Mouse (Mus musculus): ENCODE results near the gene Cpt2.

Cpt2 gene

DNA sequence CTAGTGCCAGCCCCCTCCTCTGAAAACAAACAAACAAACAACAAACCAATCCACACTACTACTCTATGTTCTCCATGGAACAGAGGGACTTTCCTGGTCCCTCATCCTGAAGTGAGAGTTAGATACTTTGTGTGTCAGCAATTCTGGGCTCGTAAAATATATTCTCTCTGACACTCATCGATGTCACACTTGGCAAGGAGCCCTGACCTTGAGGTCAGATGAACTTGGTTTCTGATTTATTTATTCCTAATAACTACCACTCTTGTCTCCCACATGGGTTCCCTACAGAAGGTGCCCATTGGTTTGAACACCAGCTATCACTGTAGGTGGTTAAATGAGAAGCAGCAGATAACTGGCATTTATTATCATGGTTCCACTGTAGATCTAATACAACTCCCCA, 3.1 kb downstream of the Cpt2 start:
- no peak for DNase-seq

DNA sequence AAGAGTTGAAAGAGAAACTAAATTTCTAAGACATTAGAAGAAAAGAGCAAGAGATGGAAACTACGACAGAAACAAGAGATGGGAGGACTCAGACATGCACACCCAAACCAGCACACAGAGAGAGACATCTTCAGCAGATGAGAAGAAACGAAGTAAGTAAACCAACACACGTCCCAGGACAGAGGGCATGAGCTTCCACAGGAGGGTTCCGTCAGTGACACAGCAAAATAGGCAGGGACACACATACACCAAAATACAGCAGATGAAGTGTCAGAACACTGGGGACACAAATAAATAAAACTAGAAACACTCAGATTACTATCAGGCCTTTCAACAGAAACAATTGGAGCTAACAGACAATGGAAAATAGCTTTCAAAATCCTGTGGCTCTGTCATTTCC, 13.4 kb downstream of the Cpt2 start:
- DNase-seq: peak; percentile 29

DNA sequence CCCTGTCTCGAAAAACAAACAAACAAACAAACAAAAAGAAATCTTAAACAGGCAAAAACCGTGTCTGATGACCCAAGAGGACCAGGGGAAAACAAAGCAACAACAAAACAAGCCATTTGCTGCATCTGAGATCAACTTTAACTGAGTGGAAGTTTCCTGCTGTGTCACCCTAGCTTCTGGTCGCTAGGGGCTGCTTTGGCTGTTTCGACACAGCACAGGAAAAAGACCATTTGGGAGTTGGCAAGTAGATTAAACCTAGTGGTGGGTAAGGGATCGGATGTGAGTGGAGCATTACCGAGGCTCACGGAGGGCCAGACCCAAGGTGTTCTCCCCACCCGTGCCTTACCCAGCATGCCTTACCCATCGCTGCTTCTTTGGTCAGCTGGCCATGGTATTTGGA, 16.8 kb downstream of the Cpt2 start:
- no peak for DNase-seq

DNA sequence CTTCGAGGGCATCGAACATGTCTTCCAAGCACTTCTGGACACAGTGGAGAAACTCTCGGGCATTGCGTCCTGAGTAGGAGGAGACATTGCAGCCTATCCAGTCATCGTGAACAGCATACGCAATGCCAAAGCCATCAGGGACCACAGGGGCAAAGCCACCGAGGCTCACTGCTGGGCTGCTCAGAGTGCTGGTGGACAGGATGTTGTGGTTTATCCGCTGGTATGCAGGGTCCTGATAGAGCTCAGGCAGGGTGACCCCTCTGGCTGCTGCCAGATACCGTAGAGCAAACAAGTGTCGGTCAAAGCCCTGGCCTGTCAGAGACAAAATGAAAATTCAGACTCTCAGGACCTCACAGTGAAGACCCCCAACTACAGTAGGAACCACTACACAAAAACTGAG, 19.2 kb downstream of the Cpt2 start:
- no peak for DNase-seq

DNA sequence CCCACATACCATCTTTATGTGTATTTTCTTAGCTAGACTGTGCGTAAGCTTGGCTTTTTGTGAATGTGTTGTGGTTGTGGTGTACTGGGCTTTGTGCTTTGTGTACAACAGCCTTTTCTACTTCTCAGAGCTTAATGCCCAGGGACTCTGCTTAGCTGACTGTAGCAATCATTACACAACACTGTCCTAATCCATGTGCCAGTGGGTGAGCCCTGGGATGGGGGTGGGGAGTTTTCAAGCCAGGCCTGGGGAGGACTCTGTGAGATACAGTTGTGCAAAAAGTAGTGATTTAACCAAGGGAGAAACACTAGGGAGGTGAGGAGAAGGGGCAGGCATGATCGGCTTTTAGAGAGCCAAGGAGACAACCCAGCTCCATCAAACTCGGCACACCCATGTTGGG, 23.2 kb downstream of the Cpt2 start:
- DNase-seq: no peak

DNA sequence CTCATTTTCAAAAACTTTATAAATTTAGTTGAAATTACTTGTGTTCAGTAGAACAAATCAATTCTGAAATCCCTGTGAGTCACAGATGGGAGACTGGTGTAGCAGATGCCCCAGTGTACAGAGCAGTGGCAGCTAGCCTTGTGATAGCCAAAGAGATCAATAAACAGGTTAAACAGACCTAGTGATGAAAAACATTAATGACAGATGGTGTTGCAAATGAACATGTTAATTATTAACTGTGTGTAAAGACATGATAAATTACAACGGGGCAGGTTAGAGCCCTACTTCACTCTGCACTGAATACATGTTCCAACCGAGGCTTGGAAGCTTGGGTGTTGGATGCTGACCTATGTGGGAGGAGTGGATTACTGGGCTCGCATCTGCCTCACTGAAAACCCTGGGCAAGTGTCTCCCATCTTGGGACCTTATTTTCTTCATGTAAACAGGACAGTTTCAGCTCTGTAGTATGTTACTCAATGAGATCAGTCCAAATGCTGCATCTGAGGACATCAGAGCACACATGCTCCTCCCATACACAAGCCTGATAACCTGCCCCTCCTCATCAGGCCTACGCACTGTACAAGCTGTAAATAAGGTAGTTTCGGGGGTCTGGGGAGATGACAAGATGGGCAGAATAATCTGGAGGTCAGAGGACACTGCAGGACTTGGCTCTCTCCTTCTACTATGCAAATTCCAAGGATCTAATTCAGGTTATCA, 24.0 kb downstream of the Cpt2 start:
- DNase-seq: no peak

DNA sequence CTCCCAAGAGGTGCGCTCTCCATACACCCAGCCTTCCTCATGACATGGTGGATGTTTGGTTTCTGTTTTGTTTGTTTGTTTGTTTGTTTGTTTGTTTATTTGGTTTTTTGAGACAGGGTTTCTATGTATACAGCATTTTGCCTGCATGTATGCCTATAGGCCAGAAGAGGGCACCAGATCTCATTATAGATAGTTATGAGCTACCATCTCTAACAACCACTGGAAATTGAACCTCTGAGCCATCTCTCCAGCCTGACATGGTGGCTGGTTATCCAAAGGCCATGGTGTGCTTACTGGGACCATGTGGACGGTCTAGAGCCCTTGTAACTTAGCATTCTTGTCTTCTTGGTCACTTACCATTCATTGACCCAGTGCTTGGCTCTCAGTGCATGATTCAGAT, 30.7 kb downstream of the Cpt2 start:
- peak; percentile 4 for DNase-seq

DNA sequence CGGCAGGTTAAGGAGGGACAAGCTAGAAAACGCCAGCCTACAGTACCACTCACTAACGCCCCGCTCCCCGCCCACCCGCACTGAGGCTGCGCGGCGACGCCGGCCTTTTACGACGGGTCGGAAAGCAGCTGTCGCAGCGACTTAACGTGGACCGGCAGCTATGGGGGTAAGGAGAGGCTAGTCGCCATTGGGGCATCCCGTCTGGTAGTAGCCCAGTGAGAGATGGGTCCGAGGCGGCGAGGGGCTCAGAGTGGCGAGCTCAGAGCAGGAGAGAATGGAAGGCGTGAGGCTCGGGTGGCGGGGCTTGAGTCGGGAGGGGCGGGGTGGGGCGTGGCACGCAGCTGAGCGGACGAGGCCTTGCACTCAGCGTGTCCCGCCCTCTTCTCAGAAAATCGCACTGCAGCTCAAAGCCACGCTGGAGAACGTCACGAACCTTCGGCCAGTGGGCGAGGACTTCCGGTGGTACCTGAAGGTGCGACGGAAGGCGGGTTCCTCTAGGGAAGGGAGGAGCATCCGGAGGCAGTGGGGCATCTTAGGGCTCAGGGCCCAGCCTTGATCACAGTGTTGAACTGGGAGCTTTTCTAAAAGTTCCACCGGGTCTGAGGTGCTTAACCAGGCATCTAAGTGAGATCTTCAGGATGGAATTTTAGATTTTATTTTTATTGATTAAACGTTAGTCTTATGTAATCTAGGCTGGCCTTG, 33.5 kb downstream of the Cpt2 start, which contains the start of gene 0610037L13Rik:
0610037L13Rik (plus strand) TSS at position 83 of the 702 bp plus-strand sequence.
- DNase-seq: peak; percentile 97

DNA sequence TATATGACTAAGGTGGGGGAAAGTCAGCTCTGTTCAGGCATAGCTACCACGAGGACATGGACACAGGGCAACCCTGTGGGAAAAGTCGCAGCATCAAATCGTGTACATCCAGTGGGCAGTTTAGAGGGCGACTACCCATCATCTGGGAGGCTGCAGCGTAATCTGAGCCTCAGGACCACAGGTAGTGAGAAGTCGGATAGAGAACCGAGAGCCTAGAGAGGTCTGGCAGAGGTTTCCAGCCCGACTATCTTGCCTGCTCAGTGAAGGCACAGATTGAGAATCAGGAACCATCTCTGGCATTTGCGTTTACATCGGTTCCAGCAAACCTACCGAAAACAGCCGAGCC, 34.1 kb downstream of the Cpt2 start:
- DNase-seq: no peak

DNA sequence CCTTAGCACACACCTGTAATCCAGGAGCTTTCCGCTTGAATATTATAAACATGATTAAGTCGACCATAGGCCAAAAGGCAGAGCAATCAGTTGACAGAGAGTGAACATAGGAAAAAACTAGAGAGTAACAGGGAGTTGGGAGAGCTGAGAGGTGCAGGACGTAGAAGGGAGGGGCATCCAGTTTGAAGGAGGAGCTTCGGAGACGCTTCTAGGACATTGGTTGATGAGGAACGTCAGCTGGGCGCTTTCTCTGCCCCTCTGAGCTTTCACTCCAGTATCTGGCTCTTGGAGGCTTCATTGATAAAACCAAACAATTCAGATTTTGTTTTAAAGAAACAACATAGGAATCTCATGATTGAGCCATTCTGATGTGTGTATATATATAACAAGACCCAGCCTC, 37.0 kb downstream of the Cpt2 start:
- no peak for DNase-seq

DNA sequence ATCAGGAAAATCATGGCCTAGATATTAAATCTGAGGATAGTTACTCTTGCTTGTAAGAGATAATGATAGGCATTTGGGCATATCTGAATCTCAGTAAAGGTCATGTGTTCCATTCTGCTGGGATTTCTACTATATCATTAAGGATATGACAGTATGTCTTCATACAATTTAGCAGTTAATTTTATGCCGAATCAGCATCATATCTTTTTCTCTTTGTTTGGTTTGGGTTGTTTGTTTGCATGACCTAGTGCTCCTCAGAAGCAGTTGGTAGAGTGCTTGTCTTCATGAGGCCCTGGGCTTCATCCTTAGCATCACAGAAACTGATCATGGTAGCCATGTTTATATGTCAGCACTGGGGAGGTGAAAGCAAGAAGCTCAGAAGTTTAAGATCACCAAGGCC, 41.8 kb downstream of the Cpt2 start:
- no peak for DNase-seq

DNA sequence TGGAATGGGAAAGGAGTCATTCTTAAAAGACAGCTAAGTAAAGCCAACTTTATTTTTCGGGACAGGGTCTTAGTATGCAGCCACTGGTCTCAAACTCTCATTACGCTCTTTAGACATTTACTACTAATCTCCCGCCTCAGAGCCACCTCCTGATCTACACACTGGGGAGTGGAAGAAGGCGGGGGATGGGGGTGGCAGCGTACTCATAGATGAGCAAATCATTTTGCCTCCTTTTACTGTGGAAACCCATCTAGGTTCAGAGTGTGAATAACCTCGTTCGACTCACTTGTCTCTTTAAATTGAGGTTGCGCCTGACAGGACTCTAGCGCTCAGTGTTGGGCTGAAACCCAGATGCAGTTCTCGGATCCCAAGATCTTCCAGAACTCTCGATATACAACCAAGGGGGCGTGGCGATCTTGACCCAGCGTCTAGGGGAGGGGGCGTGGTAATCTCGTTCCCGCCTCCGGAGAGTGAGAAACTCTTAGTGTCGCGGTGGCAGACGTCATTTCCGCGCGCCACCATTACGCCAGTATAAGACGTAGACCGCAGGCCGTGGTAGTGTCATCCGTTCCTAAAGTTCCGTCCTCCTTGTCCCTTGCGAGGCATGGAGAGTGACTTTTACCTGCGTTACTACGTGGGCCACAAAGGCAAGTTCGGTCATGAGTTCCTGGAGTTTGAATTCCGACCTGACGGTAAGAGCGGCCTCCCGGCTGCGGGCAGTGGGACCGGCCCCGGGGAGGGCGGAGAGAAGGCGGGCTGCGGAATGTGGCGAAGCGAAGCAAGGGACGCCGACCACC, 44.0 kb downstream of the Cpt2 start, which contains the start of gene Magoh:
Magoh (plus strand) TSS at position 502 of the 797 bp plus-strand sequence.
- DNase-seq: peak; percentile 99

DNA sequence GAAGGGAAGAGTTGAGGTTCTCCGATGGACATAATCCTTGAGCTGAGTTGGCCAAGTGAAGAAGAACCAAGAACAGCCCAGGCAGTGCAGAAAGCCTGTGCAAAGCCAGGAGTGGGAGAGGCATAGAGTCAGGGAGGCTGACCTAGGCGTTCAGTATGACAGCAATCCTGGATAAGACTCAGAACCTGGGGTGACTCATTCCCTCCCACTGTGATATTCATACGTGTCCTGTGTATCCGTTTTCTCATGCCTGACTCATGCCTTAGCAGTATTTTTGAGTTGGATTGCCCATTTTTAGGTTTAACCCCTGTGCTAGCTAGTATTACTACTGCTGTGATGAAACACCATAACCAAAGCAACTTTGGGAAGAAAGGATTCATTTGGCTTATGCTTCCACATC, 58.5 kb downstream of the Cpt2 start:
- no peak for DNase-seq

DNA sequence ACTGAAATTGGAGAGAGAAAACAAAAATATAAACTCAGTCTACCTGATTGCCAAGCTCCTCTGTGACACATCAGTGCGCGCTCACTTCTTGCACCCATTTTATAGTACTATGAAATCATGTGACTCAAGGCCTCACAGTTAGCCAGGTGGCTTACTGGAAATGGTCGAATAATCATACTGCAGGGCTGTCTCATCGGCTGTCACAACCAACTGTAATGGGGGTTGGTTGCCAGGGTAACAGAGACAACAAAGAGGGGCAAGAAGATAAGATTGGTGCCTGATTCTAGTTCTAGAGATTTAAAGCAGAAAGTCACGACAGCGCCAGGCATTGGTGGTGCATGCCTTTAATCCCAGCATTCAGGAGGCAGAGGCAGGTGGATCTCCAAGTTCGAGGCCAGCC, 64.4 kb downstream of the Cpt2 start:
- no peak for DNase-seq

DNA sequence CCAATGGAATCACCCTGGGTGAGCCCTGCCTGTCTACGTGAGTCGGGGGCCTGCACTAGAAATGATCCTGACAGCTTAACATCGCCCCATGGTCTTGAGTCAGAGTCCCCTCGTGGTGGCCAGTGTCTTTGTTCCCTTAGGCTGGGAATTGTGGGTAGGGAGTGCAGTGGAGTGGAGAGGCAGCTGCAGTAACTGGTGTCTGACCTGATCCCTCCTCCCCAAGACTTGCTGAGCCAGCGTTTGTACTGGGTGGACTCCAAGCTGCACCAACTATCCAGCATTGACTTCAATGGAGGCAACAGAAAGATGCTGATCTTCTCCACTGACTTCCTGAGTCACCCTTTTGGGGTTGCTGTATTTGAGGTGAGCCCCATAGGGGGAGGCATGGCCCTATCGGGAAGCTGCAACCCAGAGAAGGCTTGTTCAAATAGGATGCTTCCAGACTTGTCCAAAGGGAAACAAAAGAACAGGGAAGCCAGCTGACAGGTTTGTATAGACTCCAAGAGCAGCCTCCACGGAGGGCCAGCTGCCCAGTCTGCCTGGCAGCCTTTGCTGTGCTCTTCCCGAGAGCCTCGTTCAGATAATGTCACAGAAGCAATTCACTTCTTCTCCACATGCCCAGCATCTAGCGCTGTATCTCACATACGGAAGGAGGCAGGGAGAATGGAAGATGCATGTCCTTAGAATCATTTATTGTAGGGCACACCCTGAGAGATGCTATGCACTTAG, 66.3 kb downstream of the Cpt2 start:
- DNase-seq: no peak
